Mouse (Mus musculus) thymus, postnatal 0 days (tissue): Measurements from ENCODE around the gene Pak1ip1. TPM values are rescaled to one million over a fixed set of nuclear protein-coding genes. Genes with fewer than 3 reads are reported as not detected.

ENCODE experiments used
- DNase-seq: peaks from one replicate; pipeline ENCODE4 v3.0.0-alpha.2; 2015; ENCODE audit warnings: low spot score
- polyA plus RNA-seq: library from polyadenylated mRNA; unstranded; fragments of >200 nt; fragmentation: Nextera tagmentation; extraction: Ambion mirVana; gene quantifications from 2 replicates; pipeline ENCODE4 v1.2.1, GENCODE M21; 2015

Pak1ip1 gene
- polyA plus RNA-seq, 1 experiment from 2014 or later, result 90.9 TPM

GRCm38 (mm10) chr13:41006244-41006643, 5.4 kb downstream of the Pak1ip1 start:
- no peak for DNase-seq

DNA sequence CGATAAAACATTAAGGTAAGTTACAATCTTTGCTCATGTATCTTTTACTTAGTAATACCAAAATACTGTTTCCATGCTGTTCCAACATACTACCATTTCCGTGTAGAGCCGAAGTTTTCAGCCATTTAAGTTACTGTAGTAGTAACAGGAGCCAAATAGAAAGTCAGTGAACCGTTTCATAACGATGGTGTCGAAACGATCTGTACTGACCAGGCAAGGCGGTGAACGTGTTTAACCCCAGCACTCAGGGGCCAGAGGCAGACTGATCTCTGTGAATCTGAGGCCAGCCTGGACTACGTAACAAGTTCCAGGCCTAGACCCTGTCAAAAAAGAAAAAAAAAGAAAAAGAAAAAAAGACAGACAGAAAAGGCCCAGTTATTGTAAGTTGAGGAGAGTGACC, 7.4 kb downstream of the Pak1ip1 start:
- no peak for DNase-seq

DNA sequence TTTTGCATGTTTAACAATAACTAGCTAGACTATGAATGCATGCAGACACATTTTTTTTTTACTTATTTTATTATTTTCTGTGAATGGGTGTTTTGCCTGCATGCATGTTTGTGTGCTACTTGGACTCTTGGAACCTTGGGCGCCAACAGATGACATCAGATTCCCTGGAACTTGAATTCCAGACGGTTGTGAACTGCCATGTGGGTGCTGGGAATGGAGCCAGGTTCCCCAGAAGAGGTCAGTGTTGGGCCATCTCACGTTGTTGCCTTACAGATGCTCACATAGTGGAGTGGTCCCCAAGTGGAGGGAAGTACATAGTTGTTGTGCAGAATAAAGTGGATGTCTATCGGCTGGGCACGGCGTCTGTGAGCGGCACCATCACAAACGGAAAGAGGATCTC, 8.1 kb downstream of the Pak1ip1 start:
- no peak for DNase-seq

DNA sequence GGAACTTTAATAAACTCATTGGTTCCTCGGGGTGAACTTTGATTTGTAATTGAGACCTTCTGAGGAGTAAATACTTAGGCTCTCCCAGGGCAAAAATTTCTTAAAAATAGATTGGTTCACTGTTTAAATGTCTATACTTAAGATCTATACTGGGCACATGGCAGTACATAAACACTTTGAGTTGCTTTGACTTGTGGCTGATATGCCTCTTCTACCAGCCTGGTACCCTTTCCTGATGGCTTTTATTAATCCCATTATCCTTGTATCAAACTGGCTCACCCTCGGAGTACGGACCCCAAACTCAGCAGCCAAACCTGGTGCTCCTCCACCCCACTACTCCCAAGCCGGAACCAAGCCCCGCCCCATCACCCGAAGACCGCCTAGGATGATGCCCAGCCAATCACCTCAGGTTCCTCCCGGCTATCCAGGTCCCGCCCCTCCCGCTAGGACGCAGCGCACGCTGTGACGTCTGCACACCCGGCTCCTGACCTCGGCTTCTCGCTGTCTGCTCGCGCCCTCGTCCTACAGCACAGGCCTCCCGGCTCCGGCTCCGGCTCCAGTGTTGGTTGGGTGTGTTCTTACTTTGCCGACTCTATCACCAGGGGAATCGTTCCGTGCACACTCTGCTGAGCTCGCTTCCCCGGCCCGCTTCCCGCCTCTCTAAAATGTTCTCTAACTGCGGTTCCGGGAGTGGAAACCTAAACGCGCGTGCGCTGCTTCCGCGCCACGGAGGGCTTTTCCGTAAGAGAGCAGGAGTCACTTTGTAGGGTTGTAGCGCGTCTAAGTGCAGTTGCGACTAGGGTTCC, 15.2 kb downstream of the Pak1ip1 start, which contains the start of gene Tmem14c:
TSS of gene Tmem14c (plus strand) at position 464 of the 806 bp plus-strand sequence.
- peak; percentile 93 for DNase-seq

GRCm38 (mm10) chr13:41016797-41017405, 16.1 kb downstream of the Pak1ip1 start:
- no peak for DNase-seq

DNA sequence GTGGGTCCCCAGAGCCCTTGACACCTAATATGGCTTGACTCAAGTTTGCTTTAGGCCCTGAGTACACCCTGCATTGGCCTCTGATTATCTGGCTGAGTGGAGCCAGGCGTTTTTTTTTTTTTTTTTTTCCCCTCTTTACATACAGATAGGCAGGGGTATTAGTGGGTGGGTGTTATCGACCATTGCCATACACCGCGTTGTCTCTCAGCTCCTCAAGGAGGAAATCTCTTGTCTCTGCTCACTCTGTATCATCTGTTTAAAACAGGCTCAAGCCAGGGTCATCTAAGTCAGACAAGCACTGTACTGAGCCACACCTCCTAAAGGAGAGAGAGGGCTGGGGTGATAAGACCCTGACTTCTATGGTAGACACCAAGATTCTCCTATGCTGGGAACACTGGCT, 17.0 kb downstream of the Pak1ip1 start:
- DNase-seq, result no peak

GRCm38 (mm10) chr13:41018236-41018635, 17.4 kb downstream of the Pak1ip1 start:
- DNase-seq, result no peak

DNA sequence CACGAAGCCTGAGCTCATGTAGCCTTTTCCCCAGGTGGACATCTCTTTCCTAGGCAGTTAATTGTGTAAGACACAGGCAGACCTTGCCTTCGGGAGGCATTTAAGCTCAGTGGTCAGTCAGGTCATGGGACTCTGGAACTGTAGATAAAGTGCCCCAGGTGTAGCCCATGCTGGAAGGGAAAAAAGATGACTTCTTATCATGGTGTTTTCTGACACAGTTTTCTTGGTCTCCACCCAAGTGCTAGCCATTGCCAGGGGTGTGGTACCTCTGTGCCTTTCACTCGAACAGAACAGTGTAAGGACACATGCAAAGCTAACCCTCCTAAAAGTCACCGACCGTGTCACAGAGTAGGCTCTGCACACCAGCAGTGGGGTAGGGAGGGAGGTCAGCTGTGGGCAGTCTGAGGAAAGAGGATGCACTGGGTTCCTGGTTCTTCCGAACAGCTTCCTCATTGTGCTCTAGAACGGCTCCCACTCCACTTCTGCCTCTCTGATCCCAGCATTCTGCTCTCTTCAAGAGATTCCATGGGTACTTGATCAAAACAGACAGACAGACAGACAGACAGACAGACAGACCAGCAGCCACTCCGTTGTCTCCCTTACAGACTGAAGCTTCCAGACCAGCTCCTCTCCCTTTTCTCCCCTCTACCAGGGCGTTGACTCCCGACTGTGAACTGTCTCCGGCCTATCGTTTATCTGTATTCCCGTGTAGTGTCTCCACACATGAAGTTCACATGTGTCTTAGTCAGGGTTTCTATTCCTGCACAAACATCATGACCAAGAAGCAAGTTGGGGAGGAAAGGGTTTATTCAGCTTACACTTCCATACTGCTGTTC, 18.2 kb downstream of the Pak1ip1 start:
- no peak for DNase-seq

DNA sequence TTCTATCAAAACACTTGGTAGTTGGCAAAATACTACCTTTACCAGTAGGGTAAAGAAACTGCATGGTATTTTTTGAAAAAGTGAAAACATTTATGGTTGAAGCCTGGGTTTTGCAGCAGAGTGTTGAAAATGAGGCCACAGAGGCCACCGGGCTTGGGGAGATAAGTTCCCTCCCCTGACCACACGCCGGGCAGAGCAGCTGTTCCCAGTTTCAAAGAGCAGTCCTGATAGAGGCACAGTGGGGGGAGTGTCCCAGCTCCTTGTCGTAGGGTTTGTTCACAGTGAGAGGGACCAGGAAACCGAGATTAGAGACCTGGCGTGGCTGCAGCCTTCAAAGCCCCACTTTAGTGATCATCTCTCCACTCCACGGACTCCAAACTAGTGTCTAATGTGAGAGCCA, 19.7 kb downstream of the Pak1ip1 start:
- no peak for DNase-seq

DNA sequence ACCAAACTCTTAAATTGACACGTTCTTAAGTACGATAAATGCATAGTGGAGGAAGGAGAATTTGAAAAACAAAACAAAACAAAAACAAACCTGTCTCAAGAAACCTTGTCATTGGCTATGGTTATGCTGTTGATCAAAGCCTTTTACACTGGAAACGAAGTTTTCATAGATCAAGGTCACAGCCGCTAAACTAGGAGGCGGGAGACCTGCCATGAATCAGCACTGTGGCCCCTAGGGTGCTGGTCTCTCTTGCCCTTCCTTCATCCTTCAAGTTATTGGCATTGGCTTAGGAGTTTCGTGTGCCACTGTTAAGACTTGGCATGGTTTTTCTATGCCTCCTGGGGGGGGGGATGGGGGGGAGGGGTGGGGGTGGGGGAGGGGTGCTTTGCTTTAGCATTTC, 20.8 kb downstream of the Pak1ip1 start:
- no peak for DNase-seq

DNA sequence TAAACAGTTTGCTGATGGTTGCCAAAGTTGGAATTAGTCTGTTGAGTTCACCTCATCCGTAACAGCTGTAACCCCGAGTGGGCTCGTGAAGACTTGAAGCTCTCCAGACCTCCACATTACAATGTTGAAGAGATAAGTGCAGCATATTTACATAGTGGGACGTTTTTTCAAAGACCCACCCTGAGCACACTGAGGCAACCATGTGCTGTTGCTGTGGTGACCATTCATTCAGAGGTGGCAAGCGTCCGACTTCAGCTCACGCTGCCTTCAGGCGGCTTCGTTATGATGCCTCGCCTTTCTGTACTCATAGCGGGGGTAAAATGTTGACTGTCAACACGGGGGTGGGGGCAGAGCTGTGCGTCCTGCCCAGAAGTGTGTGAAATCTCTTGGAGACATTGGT, 21.3 kb downstream of the Pak1ip1 start:
- no peak for DNase-seq

- DNase-seq, result no peak
These were observed 29.3 kb downstream of the Pak1ip1 start for GRCm38 (mm10) chr13:41030098-41030497.

- no peak for DNase-seq
These were observed 41.7 kb downstream of the Pak1ip1 start for GRCm38 (mm10) chr13:41042511-41042910.

GRCm38 (mm10) chr13:41045901-41046300, 45.1 kb downstream of the Pak1ip1 start:
- DNase-seq, result no peak

- DNase-seq, result no peak
These were observed 46.5 kb downstream of the Pak1ip1 start for GRCm38 (mm10) chr13:41047280-41047679.

DNA sequence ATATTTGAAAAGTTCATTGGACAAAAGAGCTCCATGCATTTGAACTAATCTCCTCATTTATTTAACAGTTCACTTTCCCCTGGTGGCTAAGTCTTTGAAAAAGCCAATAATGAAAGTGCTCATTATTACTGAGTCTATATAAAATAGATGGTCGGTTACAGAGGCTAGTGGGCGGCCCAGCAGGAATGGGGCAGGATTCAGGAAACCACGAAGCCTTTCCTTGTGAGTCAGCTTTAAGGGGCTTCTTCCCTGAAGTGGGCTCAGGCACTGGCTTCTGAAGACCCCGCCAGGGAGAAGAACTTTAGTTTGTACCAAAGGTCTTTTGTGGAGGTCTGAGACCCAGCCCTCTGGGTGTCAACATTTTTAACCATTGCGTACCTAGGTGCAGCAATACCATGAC, 51.1 kb downstream of the Pak1ip1 start:
- no peak for DNase-seq

Other genes starting within 250 kb of the Pak1ip1 start
- gene Gcnt2, start 141.3 kb upstream of the Pak1ip1 start, polyA plus RNA-seq, result 0.77 and 0.82 TPM in 2 replicates
- 260 and 269 TPM in 2 replicates for gene Tmem14c, start 15.3 kb downstream of the Pak1ip1 start, polyA plus RNA-seq
- gene Mak, start 78.7 kb downstream of the Pak1ip1 start, polyA plus RNA-seq, result 0.07 and 0.10 TPM in 2 replicates
- gene Gcm2, start 110.0 kb downstream of the Pak1ip1 start, polyA plus RNA-seq, result 0.07 and 0.15 TPM in 2 replicates
- gene Sycp2l, start 113.3 kb downstream of the Pak1ip1 start, polyA plus RNA-seq, result not detected in 2 replicates
- 0.08 and 0.27 TPM in 2 replicates for gene Elovl2, start 219.4 kb downstream of the Pak1ip1 start, polyA plus RNA-seq
- gene Smim13, start 248.8 kb downstream of the Pak1ip1 start, polyA plus RNA-seq, result 12.4 and 14.6 TPM in 2 replicates